Mouse (Mus musculus) embryo, embryonic 11 days (tissue): ENCODE measurements at regions not wholly inside any gene's neighbourhood (a gene's known extent, or its start where the extent isn't known, plus 50 kb on each side); places are given as distances from the start of the nearest gene placed in this dataset.

Experiments
- DNase-seq: peaks from one replicate; pipeline ENCODE4 v3.0.0-alpha.2; 2015

DNA sequence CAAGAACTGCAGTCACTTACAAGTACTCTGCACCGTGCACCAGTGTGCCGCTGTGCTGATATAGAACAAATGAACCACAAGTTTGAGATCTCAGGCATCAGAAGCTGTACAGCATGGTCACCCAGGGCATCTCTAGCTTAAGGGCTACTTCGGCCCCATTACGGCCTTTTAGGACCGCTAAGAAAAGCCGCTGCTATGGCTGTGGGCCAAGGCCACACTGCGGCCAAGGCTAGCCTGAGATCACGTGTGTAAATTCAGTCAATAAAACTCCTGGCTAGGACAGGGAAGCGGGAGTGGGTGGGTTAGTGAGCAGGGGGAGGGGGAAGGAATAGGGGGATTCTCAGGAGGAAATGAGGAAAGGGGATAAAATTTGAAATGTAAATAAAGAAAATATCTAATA is 50.9 kb upstream of the Atp12a start:
- no peak for DNase-seq

DNA sequence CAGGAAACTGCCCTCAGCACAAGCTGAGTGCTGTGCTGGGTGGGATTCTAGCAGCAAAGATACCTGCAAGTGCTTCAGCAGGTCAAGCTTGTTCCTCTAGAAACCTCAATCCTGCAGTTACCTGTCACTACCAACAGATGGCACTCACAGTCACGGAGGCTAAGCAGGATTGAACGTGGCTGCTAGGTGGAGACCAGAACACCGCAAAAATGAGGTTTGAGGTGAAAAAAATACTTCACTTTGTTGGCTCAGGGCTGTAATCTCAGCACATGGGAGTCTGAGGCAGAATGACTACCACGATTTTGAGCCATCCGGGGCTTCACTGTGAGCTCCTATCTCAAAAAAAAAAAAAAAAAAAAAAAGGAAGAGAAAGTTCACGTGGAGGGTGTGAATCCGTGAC is 50.4 kb upstream of the Atp12a start:
- DNase-seq: peak; percentile 70
